Mouse (Mus musculus): ENCODE measurements around the gene Frg2f1.

DNA sequence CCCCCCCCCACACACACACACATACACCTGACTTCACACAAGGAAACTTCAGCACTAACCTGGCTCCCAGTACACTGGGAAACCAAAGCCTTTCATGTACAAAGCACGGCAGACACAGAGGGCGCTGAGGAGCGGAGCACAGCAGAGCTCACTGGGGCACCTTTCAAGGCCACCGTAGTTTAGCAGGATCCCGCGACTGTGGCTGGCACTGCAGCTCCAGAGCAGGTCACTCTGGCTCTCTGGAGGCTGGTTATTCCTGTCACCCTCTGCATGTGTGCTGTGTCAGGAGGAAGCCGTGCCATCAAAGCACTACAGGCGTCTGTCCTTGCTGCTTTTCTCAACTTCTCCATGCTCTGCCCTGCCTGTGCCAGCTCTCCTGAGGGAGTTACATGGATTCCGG is 56.3 kb downstream of the Frg2f1 start:
- TF ChIP-seq CTCF (IDR thresholded peaks at IDR 0.05; ENCODE audit: control insufficient read depth, insufficient read depth, low read length) (no peak), POLR2A (IDR thresholded peaks at IDR 0.05; ENCODE audit: borderline replicate concordance, control insufficient read depth, low read depth, low read length) (no peak)
